Mouse (Mus musculus) kidney, postnatal 10 days (tissue): ENCODE measurements at regions not wholly inside any gene's neighbourhood (a gene's known extent, or its start where the extent isn't known, plus 50 kb on each side); places are given as distances from the start of the nearest gene placed in this dataset.
"Not testable (repeated sequence)": the region's sequence is repeated elsewhere in the genome, so short reads cannot be mapped to it uniquely, and the experiment has no call there.

Source experiments
- DNase-seq: peaks from one replicate; pipeline ENCODE4 v3.0.0; 2021; ENCODE audit warnings: mixed read lengths

- DNase-seq = no peak
Measured at GRCm38 (mm10) chr5:100309807-100310165, 106.2 kb downstream of the Sec31a start.

- no peak for DNase-seq
Measured at GRCm38 (mm10) chr5:100309071-100309806, 106.8 kb downstream of the Sec31a start.

GRCm38 (mm10) chr5:100304403-100304802 is 111.6 kb downstream of the Sec31a start:
- peak; percentile 21 for DNase-seq

- DNase-seq = no peak
Measured at GRCm38 (mm10) chr5:100302068-100302775, 113.8 kb downstream of the Sec31a start.

GRCm38 (mm10) chr5:100299141-100299540 is 116.9 kb downstream of the Sec31a start:
- no peak for DNase-seq

GRCm38 (mm10) chr5:100294189-100294588 is 121.8 kb downstream of the Sec31a start:
- DNase-seq = no peak

GRCm38 (mm10) chr5:100280215-100280614 is 120.6 kb upstream of the Tmem150c start:
- DNase-seq = no peak

GRCm38 (mm10) chr5:100279474-100279873 is 119.9 kb upstream of the Tmem150c start:
- no peak for DNase-seq

- no peak for DNase-seq
Measured at GRCm38 (mm10) chr5:100274674-100275073, 115.1 kb upstream of the Tmem150c start.

GRCm38 (mm10) chr5:100271975-100272374 is 112.4 kb upstream of the Tmem150c start:
- not testable (repeated sequence) for DNase-seq

- no peak for DNase-seq
Measured at GRCm38 (mm10) chr5:100270841-100271686, 111.5 kb upstream of the Tmem150c start.

- DNase-seq = no peak
Measured at GRCm38 (mm10) chr5:100268111-100268878, 108.7 kb upstream of the Tmem150c start.

GRCm38 (mm10) chr5:100266671-100267510 is 107.3 kb upstream of the Tmem150c start:
- no peak for DNase-seq

- DNase-seq = no peak
Measured at GRCm38 (mm10) chr5:100259803-100260693, 100.4 kb upstream of the Tmem150c start.

- DNase-seq = peak; percentile 79
Measured at GRCm38 (mm10) chr5:100258952-100259710, 99.5 kb upstream of the Tmem150c start.

- no peak for DNase-seq
Measured at GRCm38 (mm10) chr5:100255276-100255675, 95.7 kb upstream of the Tmem150c start.

- DNase-seq = no peak
Measured at GRCm38 (mm10) chr5:100252036-100252435, 92.4 kb upstream of the Tmem150c start.

- peak; percentile 24 for DNase-seq
Measured at GRCm38 (mm10) chr5:100249757-100250156, 90.1 kb upstream of the Tmem150c start.

GRCm38 (mm10) chr5:100248611-100249010 is 89.0 kb upstream of the Tmem150c start:
- DNase-seq = no peak

GRCm38 (mm10) chr5:100246709-100247108 is 87.1 kb upstream of the Tmem150c start:
- no peak for DNase-seq
